Mouse (Mus musculus): ENCODE measurements around the gene Cdc42bpa.

The Cdc42bpa gene

DNA sequence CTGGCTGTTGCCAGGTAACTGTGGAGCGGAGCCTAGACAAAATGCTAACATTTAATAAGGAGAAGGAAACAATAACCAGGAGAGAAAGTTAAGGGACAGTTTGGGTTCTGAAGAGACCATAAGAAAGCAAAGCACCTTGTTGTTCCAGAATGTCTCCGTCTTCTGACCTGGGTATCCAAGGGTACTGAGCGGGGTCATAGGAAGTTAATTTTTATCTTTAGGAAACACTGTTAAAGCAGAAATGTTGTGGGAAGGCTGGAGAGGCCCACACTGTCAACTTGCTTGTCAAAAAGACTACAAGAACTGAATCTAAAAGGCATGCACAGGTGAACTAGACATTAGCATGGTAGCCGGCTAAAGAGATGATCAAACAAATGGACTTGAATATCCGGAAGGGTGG, 252.6 kb downstream of the Cdc42bpa start:
- ATAC-seq (ENCODE audit: insufficient number of reproducible peaks, low FRiP score, low TSS enrichment): no peak

DNA sequence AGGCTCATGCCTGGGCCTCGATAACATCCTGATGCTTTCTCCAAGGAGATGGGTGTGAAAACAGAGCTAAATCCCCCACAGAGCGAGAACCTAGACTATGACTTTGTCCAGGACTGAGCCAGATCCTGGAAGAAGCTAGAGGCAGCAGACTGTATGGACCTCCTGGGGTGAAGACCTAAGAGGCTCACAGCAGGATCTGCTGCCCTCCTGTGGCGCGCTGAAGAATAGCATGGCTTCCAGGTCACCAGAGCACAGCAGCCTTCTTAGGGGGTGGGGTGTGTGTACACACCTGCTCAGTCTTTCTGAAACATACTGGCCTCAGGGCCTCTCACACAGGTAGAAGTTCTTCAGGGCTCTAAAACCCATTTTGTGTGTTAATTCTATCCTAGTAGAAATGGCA, 254.8 kb downstream of the Cdc42bpa start:
- ATAC-seq (ENCODE audit: insufficient number of reproducible peaks, low FRiP score, low TSS enrichment): peak; percentile 69; the same call in 1 of the 2 replicates

All from cerebellum, adult (tissue).